Mouse (Mus musculus) adrenal gland, adult 8-10 months (tissue): Measurements from ENCODE around the gene Krtap5-4. TPM values are rescaled to one million over a fixed set of nuclear protein-coding genes. Genes with fewer than 3 reads are reported as not detected.
"Not testable (repeated sequence)": the region's sequence is repeated elsewhere in the genome, so short reads cannot be mapped to it uniquely, and the experiment has no call there.

Experiments
- DNase-seq: peaks from one replicate; pipeline ENCODE4 v3.0.0; 2022
- total RNA-seq, 4 experiments: library from RNA; stranded (reverse); gene quantifications; 2 replicates each; pipeline ENCODE4 v1.2.4; 2022

Gene Krtap5-4
- total RNA-seq, 4 experiments from 2014 or later: not detected

DNA sequence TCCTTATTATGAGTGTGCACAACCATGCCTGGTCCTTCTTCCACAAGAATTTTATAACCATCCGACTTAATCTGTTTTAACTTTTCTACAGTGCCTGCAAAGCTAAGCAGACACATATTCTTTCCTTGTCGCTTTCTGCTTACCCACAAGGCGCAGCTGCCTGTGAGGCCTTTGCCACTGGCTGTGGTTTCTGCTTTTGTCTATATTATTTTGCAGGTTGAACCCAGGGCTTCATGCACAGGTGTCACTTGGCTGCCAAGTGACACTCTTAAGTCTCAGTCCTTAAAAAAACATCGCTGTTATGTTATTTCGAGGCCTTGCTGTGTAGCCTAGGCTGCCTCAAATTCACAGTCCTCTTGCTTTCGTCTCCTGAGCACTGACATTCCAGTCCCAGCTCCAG is 19.3 kb downstream of the Krtap5-4 start:
- no peak for DNase-seq

DNA sequence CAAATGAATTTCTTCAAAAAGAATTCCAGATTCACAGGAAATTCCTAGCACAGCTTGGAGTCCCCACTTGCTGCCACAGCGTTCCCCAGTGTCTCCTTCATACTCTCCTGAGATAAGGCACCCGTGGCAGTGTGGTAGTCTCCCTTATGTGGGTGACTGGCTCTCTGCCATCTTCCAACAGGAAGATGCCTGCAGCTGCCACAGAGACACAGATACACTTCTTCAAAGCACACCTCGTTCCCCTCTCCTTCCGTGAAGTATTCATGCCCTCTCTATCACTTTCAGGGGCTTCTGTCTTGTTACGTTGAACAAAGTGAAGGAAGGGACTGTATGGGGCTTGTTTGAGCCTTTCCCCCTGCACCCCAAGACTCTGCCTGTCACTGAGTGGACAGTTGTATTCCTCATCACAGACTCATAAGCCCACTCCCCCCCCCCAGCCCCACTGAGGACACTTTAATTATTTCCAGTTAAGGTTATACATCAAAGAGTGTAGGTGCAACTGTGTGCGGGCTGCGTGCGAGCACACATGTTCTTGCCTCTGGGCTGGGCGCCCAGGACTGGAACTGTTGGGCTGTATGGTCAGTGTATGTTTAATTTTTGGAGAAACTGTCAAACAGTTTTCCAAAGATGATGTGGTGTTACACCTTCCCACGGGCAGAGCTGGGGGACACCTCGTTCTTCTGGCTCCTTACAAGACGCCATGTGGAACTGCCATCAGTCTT is 20.2 kb downstream of the Krtap5-4 start:
- no peak for DNase-seq

DNA sequence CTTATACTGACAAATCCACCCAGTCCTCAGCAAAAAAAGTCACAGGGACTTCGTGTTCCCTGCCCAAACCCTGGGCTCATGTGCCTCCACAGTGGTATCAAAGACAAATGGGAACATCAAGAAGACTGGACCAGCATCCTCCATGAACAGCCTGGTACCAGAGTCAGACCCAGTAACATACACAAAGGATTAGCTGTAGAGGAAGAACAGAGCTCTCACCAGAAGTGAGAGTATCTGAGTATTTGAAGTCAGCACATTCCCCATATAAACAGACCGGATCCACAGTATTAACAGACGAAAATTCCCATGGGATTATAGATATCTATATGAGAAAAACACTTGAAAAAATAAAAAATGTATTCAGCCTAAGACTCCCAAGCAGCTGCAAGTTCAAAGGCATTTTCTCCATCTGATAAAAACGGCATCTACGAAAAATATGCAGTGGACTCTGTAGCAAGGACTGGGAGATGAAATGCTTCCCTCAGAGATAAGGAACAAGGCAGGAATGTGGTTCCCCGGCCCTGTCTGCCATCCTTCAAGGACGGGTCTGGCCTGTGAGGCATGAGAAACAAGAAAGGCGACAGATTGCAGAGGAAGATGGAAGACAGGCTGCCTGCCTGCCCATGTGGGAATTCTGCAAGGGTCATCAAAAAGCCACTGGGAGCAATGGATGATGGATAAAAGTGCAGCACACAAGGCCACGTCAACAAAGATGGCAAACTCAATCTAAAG is 23.5 kb downstream of the Krtap5-4 start:
- peak; percentile 39 for DNase-seq

DNA sequence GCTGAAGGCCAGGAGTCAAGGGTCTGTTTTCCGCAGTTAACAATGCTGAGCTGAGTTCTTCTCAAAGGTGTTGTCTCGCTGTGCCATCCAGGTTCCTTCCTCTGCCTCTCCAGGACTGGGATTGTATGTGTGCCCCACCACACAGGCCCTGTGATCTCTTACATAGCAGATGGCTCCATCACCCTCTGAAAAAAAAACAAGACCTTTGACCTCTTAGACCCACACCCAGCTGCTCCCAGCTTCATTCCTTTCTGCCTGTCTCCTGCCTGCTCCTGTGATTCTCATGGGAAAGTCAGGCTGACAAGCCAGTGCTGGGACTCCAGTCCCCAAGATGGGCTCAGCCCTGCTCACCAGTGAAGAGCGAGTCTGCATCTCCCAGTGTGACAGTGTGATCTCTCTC is 25.2 kb downstream of the Krtap5-4 start:
- no peak for DNase-seq

DNA sequence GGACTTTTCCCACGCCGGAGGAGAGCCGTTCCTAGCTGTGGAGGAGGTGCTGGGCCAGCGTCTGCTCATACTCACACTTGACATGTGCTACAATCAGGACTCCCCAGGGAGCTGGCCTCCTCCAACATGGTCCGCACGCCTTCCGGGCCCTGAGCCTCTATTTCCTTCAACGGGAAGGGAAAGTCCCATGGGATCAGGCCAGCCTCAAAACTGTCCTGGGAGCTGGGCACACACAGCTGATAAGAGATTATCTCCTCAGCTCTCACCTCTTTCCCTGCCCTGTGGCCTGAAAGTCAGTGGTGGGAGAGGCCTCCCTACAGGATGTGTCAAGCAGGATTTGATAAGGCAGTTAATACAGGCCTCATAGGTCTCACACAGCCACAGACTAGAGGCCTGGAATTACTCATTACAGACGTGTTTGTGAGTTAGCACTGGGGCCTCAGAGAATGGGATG is 26.9 kb downstream of the Krtap5-4 start:
- peak; percentile 47 for DNase-seq

DNA sequence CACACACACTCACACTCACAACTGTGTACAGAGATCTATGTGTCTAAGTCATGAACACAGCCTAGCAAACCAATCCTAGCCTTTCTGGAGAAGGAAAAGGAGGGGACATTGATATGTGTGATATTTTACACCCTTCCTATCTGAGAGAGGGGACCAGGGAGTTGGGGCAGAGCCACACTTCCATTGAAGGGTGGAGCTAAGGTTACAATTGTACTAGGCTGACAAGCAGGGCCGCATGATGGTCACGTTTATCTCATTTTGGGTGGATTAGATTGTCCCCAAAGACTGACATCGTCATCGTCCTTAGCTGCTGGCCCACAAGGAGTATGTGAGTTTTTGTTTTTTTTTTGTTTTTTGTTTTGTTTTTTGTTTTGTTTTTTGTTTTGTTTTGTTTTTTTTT is 27.9 kb downstream of the Krtap5-4 start:
- no peak for DNase-seq

DNA sequence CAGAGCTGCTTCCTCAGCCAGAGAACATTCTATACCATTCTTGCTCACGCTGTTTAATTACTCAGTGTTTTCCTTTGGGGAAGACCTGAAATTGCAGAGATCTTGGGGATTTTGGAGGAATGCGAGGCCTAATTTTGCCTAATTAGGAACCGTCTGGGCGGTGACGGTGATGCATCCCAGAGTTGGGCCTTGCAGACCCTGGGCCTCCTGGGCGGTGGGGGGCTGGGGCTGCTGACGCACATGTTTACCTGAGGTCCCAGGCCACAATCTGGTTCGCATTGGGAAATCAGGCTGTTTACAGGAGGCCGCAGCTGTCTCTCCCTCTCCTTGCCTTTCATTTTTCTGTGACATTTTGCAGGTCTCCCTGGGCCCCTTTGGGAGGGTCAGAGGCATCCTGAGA is 29.4 kb downstream of the Krtap5-4 start:
- not testable (repeated sequence) for DNase-seq

DNA sequence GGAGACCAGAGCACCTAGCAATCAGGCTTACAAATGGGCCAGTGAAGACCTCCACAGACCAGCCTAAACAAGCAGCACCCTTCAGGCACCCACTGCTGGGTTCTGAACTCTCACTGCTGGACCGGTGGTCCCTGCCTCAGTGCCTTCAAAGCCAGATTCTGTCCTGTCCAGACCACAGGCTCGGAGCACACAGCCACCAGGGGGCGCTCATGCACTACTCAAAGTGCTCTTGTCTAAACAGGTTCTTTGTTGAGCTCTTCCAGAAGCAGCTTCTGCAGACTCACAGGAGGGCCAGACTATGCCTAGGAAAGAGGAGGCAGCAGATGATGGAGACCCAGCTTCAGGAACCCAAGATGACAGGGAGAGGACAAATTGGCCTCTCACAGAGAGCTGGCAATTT is 30.9 kb downstream of the Krtap5-4 start:
- peak; percentile 61 for DNase-seq

DNA sequence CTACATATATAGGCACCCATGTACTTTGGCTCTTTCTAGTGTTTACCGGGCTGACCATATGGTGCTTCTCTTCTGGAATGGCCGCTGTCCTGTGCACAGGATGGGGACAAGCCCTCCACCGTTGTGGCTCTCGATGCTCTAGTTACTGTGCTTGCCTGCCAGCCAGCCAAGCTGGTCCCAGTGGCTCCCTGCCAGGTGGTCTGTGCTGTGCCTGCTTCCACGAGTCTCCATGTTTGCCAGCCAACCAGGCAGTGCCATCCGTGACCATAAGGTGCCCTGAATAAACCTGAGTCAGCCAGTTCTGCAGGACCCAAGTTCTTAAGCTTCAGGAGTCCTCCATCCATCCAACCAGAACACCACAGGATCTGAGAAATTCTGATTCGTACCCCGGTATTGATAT is 31.8 kb downstream of the Krtap5-4 start:
- DNase-seq: no peak

DNA sequence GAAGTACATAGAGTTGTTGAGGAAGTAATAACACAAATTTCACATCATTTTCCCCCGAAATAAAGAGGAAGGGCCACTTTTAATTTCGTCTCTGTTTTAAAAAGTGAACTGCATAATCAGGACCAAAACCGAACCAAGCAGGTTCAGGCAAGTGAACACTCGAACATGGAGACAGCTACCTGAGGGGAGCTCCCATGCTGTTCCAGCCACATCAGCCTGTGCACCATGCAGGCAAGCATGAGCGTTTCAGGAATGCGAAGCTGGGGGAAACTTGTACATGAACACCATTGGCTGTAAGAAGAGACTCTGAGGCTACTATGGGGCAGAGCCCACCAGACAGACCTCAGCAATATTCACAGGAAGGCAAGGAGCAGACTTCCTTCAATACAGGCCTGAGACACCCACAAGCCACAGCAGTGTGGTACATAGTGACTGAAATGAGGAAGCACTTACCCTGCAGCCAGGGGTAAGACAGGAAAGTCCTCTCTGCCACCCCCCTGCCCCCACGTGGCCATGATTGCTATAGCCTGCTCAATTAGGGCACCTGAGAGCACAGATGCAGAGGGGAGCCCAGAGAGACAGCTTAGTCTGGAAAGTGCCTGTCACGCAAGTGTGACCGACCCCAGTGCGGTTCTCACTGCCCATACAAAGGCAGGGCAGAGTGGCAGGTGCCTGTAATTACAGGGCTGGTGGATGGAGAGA is 37.1 kb downstream of the Krtap5-4 start:
- DNase-seq: no peak

DNA sequence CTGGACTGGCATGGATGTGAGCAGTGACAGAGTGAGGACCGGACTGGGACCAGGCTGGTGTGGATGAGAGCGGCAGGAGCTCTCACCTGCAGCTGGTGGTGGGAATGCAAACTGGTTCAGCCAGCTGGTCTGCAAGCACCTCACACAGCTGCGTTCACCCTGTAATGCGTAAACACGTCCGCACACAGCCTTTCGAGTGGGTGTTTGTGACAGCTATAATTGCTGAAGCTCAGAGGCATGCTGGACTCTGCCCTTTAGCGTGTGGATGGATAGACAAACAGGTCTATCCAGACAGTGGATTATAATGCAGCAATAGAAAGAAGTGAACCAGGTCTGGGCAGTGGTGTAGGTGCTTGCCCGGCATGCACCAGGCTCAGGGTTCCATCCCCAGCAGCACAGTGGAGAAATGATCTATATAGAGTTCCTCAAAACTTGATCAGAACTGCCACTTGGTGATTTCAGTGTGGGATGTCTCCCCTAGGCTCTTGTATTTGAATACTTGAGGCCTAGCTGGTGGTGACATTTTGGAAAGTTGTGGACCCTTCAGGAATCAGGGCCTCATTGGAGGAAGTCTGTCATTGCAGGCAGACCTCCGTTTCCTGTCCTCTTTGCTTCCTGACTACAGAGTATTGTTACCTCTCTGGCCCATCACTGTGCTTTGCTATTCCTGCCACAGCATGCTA is 38.4 kb downstream of the Krtap5-4 start:
- no peak for DNase-seq

DNA sequence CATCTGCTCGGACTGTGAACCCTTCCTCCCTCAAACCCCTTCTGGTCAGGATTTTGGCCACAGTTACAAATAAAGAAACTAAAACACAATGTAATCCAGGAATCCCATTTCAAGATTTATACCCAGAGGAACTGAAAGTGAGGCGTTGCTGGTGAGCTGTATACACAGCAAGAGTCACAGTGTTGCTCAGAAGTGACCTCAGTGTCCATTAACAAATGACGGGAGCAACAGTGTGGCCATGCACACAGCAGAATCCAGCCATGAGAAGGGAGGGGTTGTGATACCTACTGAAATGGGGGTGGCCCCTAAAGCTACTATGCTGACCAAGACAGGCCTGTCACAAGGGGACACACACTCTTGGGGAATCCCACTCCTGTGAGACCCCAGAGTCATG is 38.9 kb downstream of the Krtap5-4 start:
- DNase-seq: no peak

DNA sequence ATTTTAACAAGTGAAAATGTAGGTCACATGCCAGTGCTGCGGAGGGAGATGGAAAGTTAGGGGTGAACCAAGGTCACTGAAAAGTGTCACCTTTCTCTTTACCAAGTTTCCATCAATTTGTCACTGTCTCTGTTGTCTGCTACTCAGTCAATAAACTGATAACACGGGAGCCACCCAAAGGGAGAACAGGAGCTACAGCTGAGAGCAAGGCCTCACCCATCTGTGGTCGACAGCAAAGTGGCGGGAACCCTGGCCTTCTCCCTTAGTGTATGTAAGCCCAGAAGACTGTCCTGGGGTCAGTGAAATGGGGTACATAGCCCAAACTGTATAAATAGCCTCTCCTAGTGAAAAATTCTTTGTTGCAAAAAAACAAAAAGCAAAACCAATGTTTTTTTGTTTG is 44.2 kb downstream of the Krtap5-4 start:
- DNase-seq: no peak

DNA sequence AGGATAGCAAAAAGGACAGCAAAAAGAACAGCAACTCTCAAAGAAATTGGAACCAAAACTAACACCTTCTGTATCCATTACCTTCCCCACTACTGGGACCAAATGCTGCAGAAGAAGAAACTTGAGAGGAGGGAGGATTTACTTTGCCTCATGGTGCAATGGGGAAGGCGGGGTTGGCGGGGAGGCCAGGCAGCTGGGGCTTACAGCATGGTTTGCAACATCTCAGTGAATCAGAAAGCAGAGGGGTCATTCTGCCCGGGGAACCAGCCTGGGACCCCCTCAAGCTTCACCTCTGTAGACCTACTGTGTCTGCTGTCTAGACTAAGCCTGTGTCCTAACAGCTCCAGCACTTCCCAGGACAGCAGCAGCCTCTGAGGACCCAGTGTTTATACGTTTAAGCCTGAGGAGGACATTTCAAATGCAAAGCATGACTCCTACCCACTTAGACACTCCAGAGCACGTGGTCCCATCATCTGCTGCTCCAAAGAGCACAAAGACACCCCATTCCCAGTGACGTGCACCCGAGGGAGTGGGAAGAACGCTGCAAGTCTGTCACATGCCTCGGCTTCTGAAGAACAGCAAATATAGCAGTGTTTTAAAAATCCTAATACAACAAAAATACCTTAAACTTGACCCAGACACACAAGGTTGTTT is 46.1 kb downstream of the Krtap5-4 start:
- no peak for DNase-seq

DNA sequence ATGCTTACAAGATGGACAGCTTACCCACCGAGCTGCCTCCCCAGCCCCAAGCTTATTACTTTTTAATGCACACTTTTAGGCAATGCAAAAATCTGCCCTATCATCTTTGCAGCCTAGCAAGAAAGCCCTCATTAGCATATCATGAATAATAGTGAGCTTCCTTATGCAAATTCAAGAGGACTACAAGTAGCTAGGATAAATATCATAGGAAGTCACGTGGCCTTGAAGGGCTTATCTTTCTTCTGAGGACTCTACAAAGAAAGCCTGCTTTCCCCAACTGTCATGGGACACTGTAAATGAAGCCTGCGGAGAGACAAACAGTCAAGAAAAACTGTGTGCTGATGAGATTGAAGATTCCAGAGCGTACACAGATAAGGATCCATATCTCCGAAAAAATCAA is 48.2 kb downstream of the Krtap5-4 start:
- no peak for DNase-seq

DNA sequence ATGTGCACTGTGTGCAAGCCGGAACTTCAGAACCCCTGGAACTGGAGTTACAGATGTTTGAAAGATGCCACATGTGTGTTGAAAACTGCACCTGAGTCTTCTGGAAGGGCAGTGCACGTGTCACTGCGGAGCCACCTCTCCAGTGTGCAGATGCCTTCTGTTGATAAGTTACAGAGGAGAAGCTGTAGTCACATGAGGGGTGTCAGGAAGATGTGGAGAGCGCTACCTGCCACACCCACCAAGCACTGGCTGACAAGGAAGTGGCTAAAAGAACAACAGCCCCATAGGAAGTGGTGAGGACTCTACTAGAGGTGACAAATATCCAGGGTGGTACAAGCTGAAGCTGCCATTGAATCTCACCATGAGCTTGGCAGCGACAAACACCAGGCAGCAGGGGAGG is 50.5 kb downstream of the Krtap5-4 start:
- no peak for DNase-seq

Other genes with a start within 250 kb of the Krtap5-4 start
- gene Mob2, start 242.5 kb upstream of the Krtap5-4 start, total RNA-seq: 10 to 100 TPM; 52.8 to 65.8 (median 57.6) TPM
- 10 to 100 TPM in 3 of 4 experiments, 1 to 10 TPM in 1; 4.6 to 18.1 (median 14.3) TPM for gene Dusp8, start 207.7 kb upstream of the Krtap5-4 start, total RNA-seq
- gene Gm45618, start 182.8 kb upstream of the Krtap5-4 start, total RNA-seq: not detected
- not detected for gene Gm39115, start 167.5 kb upstream of the Krtap5-4 start, total RNA-seq
- not detected for gene Gm45337, start 158.9 kb upstream of the Krtap5-4 start, total RNA-seq
- not detected for gene Gm29735, start 146.4 kb upstream of the Krtap5-4 start, total RNA-seq
- not detected for gene Gm4553, start 137.8 kb upstream of the Krtap5-4 start, total RNA-seq
- not detected for gene Krtap5-2, start 127.5 kb upstream of the Krtap5-4 start, total RNA-seq
- gene Gm10153, start 113.2 kb upstream of the Krtap5-4 start, total RNA-seq: not detected
- gene Krtap5-3, start 102.2 kb upstream of the Krtap5-4 start, total RNA-seq: not detected
- gene Gm7579, start 91.7 kb upstream of the Krtap5-4 start, total RNA-seq: not detected
- not detected for gene Krtap5-5, start 73.6 kb upstream of the Krtap5-4 start, total RNA-seq
- gene Gm40460, start 62.5 kb upstream of the Krtap5-4 start, total RNA-seq: not detected
- gene Gm2431, start 45.2 kb upstream of the Krtap5-4 start, total RNA-seq: not detected
- not detected for gene Gm4559, start 29.2 kb upstream of the Krtap5-4 start, total RNA-seq
- not detected for gene Krtap5-1, start 6.4 kb upstream of the Krtap5-4 start, total RNA-seq
- 1 to 10 TPM; 2.7 to 7.8 (median 5.3) TPM for gene Ifitm10, start 70.2 kb downstream of the Krtap5-4 start, total RNA-seq
- 10 to 100 TPM in 3 of 4 experiments, 1 to 10 TPM in 1; 9.0 to 16.1 (median 11.0) TPM for gene Gm49369, start 79.1 kb downstream of the Krtap5-4 start, total RNA-seq
- 1,000 to 10,000 TPM in 2 of 4 experiments, 100 to 1,000 TPM in 2; 808 to 1,559 (median 1,212) TPM for gene Ctsd, start 84.5 kb downstream of the Krtap5-4 start, total RNA-seq
- gene Syt8, start 131.3 kb downstream of the Krtap5-4 start, total RNA-seq: 1 to 10 TPM in 1 of 4 experiments, not detected in 3; 1.2 TPM
- 1 to 10 TPM in 1 of 4 experiments, under 1 TPM in 3; 0.43 to 1.1 (median 0.85) TPM for gene Tnni2, start 138.3 kb downstream of the Krtap5-4 start, total RNA-seq
- 10 to 100 TPM; 18.1 to 31.9 (median 21.4) TPM for gene Lsp1, start 157.3 kb downstream of the Krtap5-4 start, total RNA-seq
- gene Tnnt3, start 195.3 kb downstream of the Krtap5-4 start, total RNA-seq: 1 to 10 TPM in 3 of 4 experiments, not detected in 1; 1.1 to 1.5 (median 1.3) TPM
- 10 to 100 TPM in 1 of 4 experiments, 1 to 10 TPM in 3; 2.2 to 13.7 (median 4.8) TPM for gene Mrpl23, start 229.1 kb downstream of the Krtap5-4 start, total RNA-seq